Mouse (Mus musculus): ENCODE data around the gene Rrad. TPM values are rescaled to one million over a fixed set of nuclear protein-coding genes. Genes with fewer than 3 reads are reported as not detected.

Gene Rrad
- polyA plus RNA-seq, 1 experiment from 2014 or later: 0.82 TPM

Other genes starting within 250 kb of the Rrad start
- 0.40 and 0.56 TPM in 2 replicates for gene Cmtm4, start 235.5 kb downstream of the Rrad start, polyA plus RNA-seq (2015; fragmentation: Nextera tagmentation; extraction: Ambion mirVana)
- 13.5 and 16.2 TPM in 2 replicates for gene Dync1li2, start 188.3 kb downstream of the Rrad start, polyA plus RNA-seq (2015; fragmentation: Nextera tagmentation; extraction: Ambion mirVana)
- gene Terb1, start 121.4 kb downstream of the Rrad start, polyA plus RNA-seq (2015; fragmentation: Nextera tagmentation; extraction: Ambion mirVana): 0.03 TPM in 1 of 2 replicates, not detected in the other
- 43.1 and 49.9 TPM in 2 replicates for gene Nae1, start 96.7 kb downstream of the Rrad start, polyA plus RNA-seq (2015; fragmentation: Nextera tagmentation; extraction: Ambion mirVana)
- gene Car7, start 96.6 kb downstream of the Rrad start, polyA plus RNA-seq (2015; fragmentation: Nextera tagmentation; extraction: Ambion mirVana): 3.7 and 4.2 TPM in 2 replicates
- gene Pdp2, start 39.9 kb downstream of the Rrad start, polyA plus RNA-seq (2015; fragmentation: Nextera tagmentation; extraction: Ambion mirVana): 4.4 and 5.7 TPM in 2 replicates
- not detected in 2 replicates for gene Cdh16, start 6.9 kb downstream of the Rrad start, polyA plus RNA-seq (2015; fragmentation: Nextera tagmentation; extraction: Ambion mirVana)
- 64.9 and 65.0 TPM in 2 replicates for gene Ciao2b, start 10.6 kb upstream of the Rrad start, polyA plus RNA-seq (2015; fragmentation: Nextera tagmentation; extraction: Ambion mirVana)
- 5.9 and 6.7 TPM in 2 replicates for gene Ces2a, start 102.7 kb upstream of the Rrad start, polyA plus RNA-seq (2015; fragmentation: Nextera tagmentation; extraction: Ambion mirVana)
- 0.06 and 0.16 TPM in 2 replicates for gene Ces2b, start 200.2 kb upstream of the Rrad start, polyA plus RNA-seq (2015; fragmentation: Nextera tagmentation; extraction: Ambion mirVana)
- not detected in 2 replicates for gene Ces2c, start 215.7 kb upstream of the Rrad start, polyA plus RNA-seq (2015; fragmentation: Nextera tagmentation; extraction: Ambion mirVana)

Measured in liver, embryonic 13.5 days (tissue).